Mouse (Mus musculus) lung, postnatal 0 days (tissue): Measurements from ENCODE around the gene Tmem114.

Source experiments
- CTCF ChIP-seq: IDR thresholded peaks from 2 replicates; pipeline ENCODE4 v1.5.1; 2016; ENCODE audit warnings: antibody characterized with exemption, mild to moderate bottlenecking
- EP300 ChIP-seq: IDR thresholded peaks from 2 replicates; pipeline ENCODE4 v1.6.1; 2016; ENCODE audit warnings: antibody characterized with exemption, mild to moderate bottlenecking, control low read depth

GRCm38 (mm10) chr16:8420381-8420780 is 4.6 kb downstream of the Tmem114 start:
- no peak for TF ChIP-seq CTCF
- no peak for TF ChIP-seq EP300
